Mouse (Mus musculus): ENCODE data around the gene Aldh3b3. TPM values are rescaled to one million over a fixed set of nuclear protein-coding genes. Genes with fewer than 3 reads are reported as not detected.

Gene Aldh3b3
- total RNA-seq (2021) = under 1 TPM in 1 of 2 experiments, not detected in 1; 0.11 TPM
- long read RNA-seq, experiment 1 = 0 reads
- long read RNA-seq, experiment 2 = 0 reads

DNA sequence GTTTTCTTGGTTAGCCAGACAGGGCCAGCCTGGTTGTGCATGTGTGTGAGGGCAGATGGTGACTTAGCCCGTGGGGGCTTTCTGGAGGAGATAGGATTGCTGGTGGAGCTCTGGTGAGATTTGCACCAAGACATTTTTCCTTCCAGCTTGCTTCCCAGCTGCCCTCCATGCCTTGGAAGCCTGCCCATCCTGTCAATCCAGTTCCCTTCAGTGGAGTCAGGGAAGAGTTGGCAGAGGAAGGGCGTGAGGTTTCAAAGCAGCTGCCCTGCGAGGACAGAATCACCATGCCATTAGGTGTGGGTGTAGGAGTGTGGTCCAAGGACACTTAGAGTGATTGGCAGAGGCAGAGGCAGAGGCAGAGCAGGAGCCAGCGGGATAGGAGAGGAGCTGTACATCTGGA is at the start of gene Aldh3b3:
TSS of gene Aldh3b3 (plus strand) at position 176 of the 400 bp plus-strand sequence.
- no peak for TF ChIP-seq CTCF (IDR thresholded peaks at IDR 0.05)
- intact Hi-C loops (cut with DNase I) = loop anchor here (10.0 kb wide), 1 partner anchor 126 kb away; the partner anchor contains the start of gene Cabp2
- H3K4me3 ChIP-seq = no peak within 1 kb of the TSS
- DNase-seq (ENCODE audit: extremely low spot score in 1 of 2, low spot score in 2 of 2) = no peak
- no peak within 1 kb of the TSS for H3K27ac ChIP-seq

- no peak overlapping the region for H3K4me3 ChIP-seq
- no peak overlapping the region for H3K27ac ChIP-seq
- DNase-seq (ENCODE audit: extremely low spot score in 1 of 2, low spot score in 2 of 2) = no peak
- intact Hi-C loops (cut with DNase I) = no loop called here
- TF ChIP-seq CTCF (IDR thresholded peaks at IDR 0.05) = no peak
Observed at GRCm38 (mm10) chr19:3910206-3910605, 48.2 kb upstream of the Aldh3b3 start.

DNA sequence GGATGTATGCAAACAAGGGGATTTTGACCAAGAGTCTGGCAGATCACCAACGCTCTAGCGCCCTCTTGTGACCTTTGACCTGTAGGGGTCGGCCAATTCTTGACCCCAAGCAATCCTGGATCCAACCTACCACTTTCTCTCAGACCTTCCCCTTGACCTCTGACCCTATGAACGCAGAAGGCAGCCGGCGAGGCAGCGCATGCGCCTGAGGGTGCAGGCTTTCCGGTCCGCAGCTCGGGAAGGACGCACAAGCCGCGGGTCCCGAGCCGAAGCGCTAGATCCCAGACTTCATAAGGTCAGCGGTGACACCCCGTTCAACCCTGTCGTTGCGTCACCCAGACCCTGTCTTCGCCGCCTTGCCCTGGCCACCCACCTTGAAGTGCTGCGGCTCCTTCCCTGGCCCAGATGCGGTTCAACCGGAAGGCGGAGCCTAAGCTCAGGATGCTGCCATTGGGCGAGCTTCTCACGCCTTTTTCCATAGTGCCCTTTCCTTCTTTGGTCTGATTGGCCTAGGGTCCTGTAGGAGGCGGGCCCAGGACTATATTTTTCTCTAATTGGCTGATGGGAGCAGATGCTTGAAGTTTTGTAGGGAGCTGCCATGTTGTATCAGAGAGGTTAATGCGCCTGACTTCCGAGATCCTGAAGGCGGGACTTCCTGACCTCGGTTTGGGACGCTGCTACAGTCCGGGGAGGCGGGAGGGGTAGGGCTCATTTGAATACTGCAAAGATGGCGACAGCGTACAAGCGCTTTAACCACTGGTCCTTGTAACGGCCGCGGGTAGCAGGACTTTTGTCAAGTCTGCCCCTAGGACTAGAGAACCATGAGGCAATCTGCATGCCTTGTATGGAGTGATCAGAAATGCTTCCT is 45.9 kb upstream of the Aldh3b3 start, which contains the start of gene Ndufs8:
TSS of gene Ndufs8 (minus strand) at position 438 of the 868 bp plus-strand sequence.
- Histone ChIP-seq H3K4me3 (peak within 1 kb of the TSS; percentile 96), H3K27ac (peak within 1 kb of the TSS; percentile 96)
- DNase-seq (ENCODE audit: extremely low spot score in 1 of 2, low spot score in 2 of 2) = peak; percentile 83 to 91
- no peak; the same call in 1 of the 2 replicates for TF ChIP-seq CTCF (IDR thresholded peaks at IDR 0.05)
- intact Hi-C loops (cut with DNase I) = no loop called here

- peak overlapping the region; percentile 96; the same call in 1 of the 2 replicates for H3K4me3 ChIP-seq
- DNase-seq (ENCODE audit: extremely low spot score in 1 of 2, low spot score in 2 of 2) = no peak
- no peak for TF ChIP-seq CTCF (IDR thresholded peaks at IDR 0.05)
- intact Hi-C loops (cut with DNase I) = no loop called here
- peak overlapping the region; percentile 87 for H3K27ac ChIP-seq
Observed at GRCm38 (mm10) chr19:3913692-3914091, 44.8 kb upstream of the Aldh3b3 start.

DNA sequence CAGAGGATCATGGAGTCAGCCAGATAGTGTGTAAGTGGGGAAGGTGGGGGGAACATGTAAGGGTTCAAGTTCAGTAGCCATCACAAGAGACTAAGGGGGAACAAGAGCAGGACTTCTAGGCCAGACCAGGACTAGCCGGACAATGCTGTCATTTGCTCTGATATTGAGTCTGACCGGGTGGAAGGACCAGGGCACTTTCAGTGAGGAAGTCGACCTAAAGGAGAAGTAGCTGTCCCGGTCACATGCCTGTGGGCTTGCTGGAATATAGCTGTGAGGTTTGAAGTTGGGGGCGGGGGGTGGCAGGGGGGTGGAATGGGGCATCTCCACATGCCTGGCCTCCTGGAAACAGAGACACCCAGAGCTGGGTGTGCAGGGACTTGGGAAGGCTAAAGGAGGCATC is 43.9 kb upstream of the Aldh3b3 start:
- no peak for DNase-seq (ENCODE audit: extremely low spot score in 1 of 2, low spot score in 2 of 2)
- intact Hi-C loops (cut with DNase I) = no loop called here
- TF ChIP-seq CTCF (IDR thresholded peaks at IDR 0.05) = no peak
- Histone ChIP-seq H3K27ac (no peak overlapping the region), H3K4me3 (no peak overlapping the region)

GRCm38 (mm10) chr19:3916727-3917126 is 41.7 kb upstream of the Aldh3b3 start:
- Histone ChIP-seq H3K4me3 (no peak overlapping the region), H3K27ac (no peak overlapping the region)
- TF ChIP-seq CTCF (IDR thresholded peaks at IDR 0.05) = no peak
- no peak for DNase-seq (ENCODE audit: extremely low spot score in 1 of 2, low spot score in 2 of 2)
- intact Hi-C loops (cut with DNase I) = no loop called here

- Histone ChIP-seq H3K4me3 (no peak overlapping the region), H3K27ac (no peak overlapping the region)
- no peak for TF ChIP-seq CTCF (IDR thresholded peaks at IDR 0.05)
- intact Hi-C loops (cut with DNase I) = no loop called here
- DNase-seq (ENCODE audit: extremely low spot score in 1 of 2, low spot score in 2 of 2) = no peak
Observed at GRCm38 (mm10) chr19:3919928-3920327, 38.5 kb upstream of the Aldh3b3 start.

GRCm38 (mm10) chr19:3922661-3923371 is 35.6 kb upstream of the Aldh3b3 start:
- H3K27ac ChIP-seq = no peak overlapping the region
- no peak for TF ChIP-seq CTCF (IDR thresholded peaks at IDR 0.05)
- H3K4me3 ChIP-seq = no peak overlapping the region
- intact Hi-C loops (cut with DNase I) = no loop called here
- DNase-seq (ENCODE audit: extremely low spot score in 1 of 2, low spot score in 2 of 2) = no peak

GRCm38 (mm10) chr19:3923586-3923985 is 34.9 kb upstream of the Aldh3b3 start:
- intact Hi-C loops (cut with DNase I) = no loop called here
- no peak for TF ChIP-seq CTCF (IDR thresholded peaks at IDR 0.05)
- H3K4me3 ChIP-seq = no peak overlapping the region
- H3K27ac ChIP-seq = no peak overlapping the region
- no peak for DNase-seq (ENCODE audit: extremely low spot score in 1 of 2, low spot score in 2 of 2)

DNA sequence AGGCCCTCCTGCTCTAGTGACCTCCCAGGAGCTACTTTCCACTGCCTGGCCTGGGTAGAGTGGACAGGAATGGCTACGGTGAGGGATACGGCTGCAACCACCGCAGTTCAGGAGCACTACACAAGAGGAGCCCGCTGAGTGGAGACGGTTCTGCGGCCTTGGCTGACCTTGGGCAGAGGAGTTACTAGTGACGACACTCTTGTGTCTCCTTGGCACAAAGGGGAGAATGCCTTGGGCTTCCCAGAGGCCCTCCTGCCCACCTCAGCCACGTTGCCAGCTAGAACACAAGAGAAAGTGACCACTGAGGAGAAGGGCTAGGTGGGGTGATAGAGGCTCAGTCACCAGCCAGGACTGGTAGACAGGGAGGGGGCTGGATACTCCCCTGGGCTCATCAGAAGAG is 34.3 kb upstream of the Aldh3b3 start:
- no peak for DNase-seq (ENCODE audit: extremely low spot score in 1 of 2, low spot score in 2 of 2)
- Histone ChIP-seq H3K27ac (no peak overlapping the region), H3K4me3 (no peak overlapping the region)
- no peak for TF ChIP-seq CTCF (IDR thresholded peaks at IDR 0.05)
- intact Hi-C loops (cut with DNase I) = no loop called here

GRCm38 (mm10) chr19:3924868-3925267 is 33.6 kb upstream of the Aldh3b3 start:
- intact Hi-C loops (cut with DNase I) = no loop called here
- no peak for TF ChIP-seq CTCF (IDR thresholded peaks at IDR 0.05)
- no peak for DNase-seq (ENCODE audit: extremely low spot score in 1 of 2, low spot score in 2 of 2)
- H3K27ac ChIP-seq = no peak overlapping the region
- H3K4me3 ChIP-seq = no peak overlapping the region

DNA sequence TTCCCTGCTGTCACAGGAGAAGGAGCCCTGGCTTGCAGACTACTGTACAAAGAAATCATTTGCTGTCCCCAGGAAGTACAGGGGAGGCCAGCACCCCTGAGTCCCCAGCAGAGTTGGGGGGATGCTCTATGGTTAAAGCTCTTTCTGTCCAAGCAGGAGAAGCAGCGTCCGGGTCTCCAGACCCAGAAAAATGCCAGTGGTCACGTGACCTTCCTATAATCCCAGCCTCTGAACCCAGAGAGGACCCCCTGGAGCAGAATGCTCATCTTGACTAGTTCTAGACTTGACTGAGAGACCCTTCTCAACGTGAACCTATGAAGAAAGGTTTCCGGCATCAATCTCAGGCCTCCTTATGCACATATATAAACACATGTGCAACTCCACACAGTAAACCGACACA is 32.6 kb upstream of the Aldh3b3 start:
- intact Hi-C loops (cut with DNase I) = no loop called here
- TF ChIP-seq CTCF (IDR thresholded peaks at IDR 0.05) = no peak
- Histone ChIP-seq H3K27ac (no peak overlapping the region), H3K4me3 (no peak overlapping the region)
- DNase-seq (ENCODE audit: extremely low spot score in 1 of 2, low spot score in 2 of 2) = no peak

Data from left cerebral cortex, adult 2 months (tissue).